Mouse (Mus musculus) brain, embryonic 18.5 days (tissue): ENCODE results near the gene Olfr365.

Source experiments
- DNase-seq: peaks from one replicate; pipeline ENCODE4 v3.0.0-alpha.2; 2012; ENCODE audit warnings: low read depth, low spot score

Gene Olfr365

DNA sequence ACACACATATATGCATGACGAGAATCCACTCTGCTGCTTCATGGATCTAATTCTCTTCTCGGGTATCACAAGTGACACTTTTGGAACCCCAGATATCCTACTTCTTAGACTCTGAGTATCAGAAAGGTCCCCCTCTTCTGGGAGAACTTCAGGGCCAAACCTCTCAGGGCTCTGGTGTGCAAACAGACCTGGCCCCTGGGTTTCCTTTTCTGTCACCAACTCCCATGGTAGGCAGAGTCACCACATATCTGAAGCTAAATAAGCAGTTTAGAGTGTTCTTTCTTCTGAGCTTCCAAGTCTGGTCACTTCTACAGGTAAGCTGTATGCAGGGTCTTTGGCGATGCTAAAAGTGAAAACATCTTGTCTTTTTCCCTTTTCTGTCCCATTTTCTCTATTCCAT lies at the start of gene Olfr365:
Gene Olfr365 (plus strand): TSS at position 301 of the 400 bp plus-strand sequence.
- no peak for DNase-seq

- no peak for DNase-seq
Measured at GRCm38 (mm10) chr2:37139022-37139421, 49.0 kb upstream of the Olfr365 start, which contains the start of gene Olfr364-ps1. Gene Olfr364-ps1, plus strand, starts transcription at chr2:37139322.

- DNase-seq, result no peak
Measured at GRCm38 (mm10) chr2:37211274-37211673, 23.3 kb downstream of the Olfr365 start, which contains the start of gene Olfr366. Gene Olfr366, plus strand, starts transcription at chr2:37211574.
